Mouse (Mus musculus) layer of hippocampus, postnatal 14 days (tissue): ENCODE data around the gene Marveld2. TPM values are rescaled to one million over a fixed set of nuclear protein-coding genes. Genes with fewer than 3 reads are reported as not detected.

Experiments
- total RNA-seq, 2 experiments: library from RNA; stranded (reverse); gene quantifications; 2 replicates each; pipeline ENCODE4 v1.2.3; 2021

The Marveld2 gene
- total RNA-seq, 2 experiments from 2014 or later, result 1.7 to 2.0 TPM

Other genes starting within 250 kb of the Marveld2 start
- gene Naip1, start 164.1 kb downstream of the Marveld2 start, total RNA-seq, result under 1 TPM; 0.14 TPM
- 10 to 100 TPM; 41.6 to 42.2 TPM for gene Gtf2h2, start 124.4 kb downstream of the Marveld2 start, total RNA-seq
- gene Ocln, start 64.3 kb downstream of the Marveld2 start, total RNA-seq, result 10 to 100 TPM; 11.9 to 16.4 TPM
- gene Ak6, start 34.0 kb upstream of the Marveld2 start, total RNA-seq, result 10 to 100 TPM; 91.5 to 100.0 TPM
- gene Rad17, start 34.1 kb upstream of the Marveld2 start, total RNA-seq, result 10 to 100 TPM; 12.0 to 13.2 TPM
- gene Taf9, start 34.6 kb upstream of the Marveld2 start, total RNA-seq, result 10 to 100 TPM; 23.6 to 26.5 TPM
- gene Ccdc125, start 52.7 kb upstream of the Marveld2 start, total RNA-seq, result under 1 TPM; 0.36 to 0.53 TPM
- gene Cdk7, start 114.0 kb upstream of the Marveld2 start, total RNA-seq, result 10 to 100 TPM; 35.7 to 37.0 TPM
- gene Mrps36, start 127.7 kb upstream of the Marveld2 start, total RNA-seq, result 10 to 100 TPM; 49.0 to 58.9 TPM
- gene Cenph, start 158.9 kb upstream of the Marveld2 start, total RNA-seq, result 1 to 10 TPM in 1 of 2 experiments, under 1 TPM in 1; 0.81 to 1.3 TPM
- gene Ccnb1, start 169.6 kb upstream of the Marveld2 start, total RNA-seq, result 1 to 10 TPM; 3.5 to 3.6 TPM
- 10 to 100 TPM; 35.3 to 37.4 TPM for gene Slc30a5, start 216.5 kb upstream of the Marveld2 start, total RNA-seq